Mouse (Mus musculus): ENCODE data around the gene Cpxm2. TPM values are rescaled to one million over a fixed set of nuclear protein-coding genes. Genes with fewer than 3 reads are reported as not detected.

The Cpxm2 gene
- polyA plus RNA-seq, 1 experiment from 2014 or later: 7.7 TPM

- Histone ChIP-seq H3K36me3 (ENCODE audit: insufficient read depth, low read length) (no peaks in the 10 kb centered on the region), H3K27me3 (ENCODE audit: insufficient read depth, low read length) (no peaks in the 10 kb centered on the region), H3K4me1 (replicated peaks; ENCODE audit: insufficient read depth, low read length) (no peaks in the 10 kb centered on the region), H3K4me3 (replicated peaks; ENCODE audit: low read depth, low read length) (no peak overlapping the region), H3K9ac (ENCODE audit: low read depth, low read length) (no peak overlapping the region), H3K4me2 (ENCODE audit: low read length) (no peak overlapping the region), H3K9me3 (replicated peaks; ENCODE audit: low read length) (no peaks in the 10 kb centered on the region), H3K27ac (no peak overlapping the region)
- no peak for DNase-seq (ENCODE audit: low spot score)
- 97% methylated on average over 2 of the region's 2 CpGs for WGBS
- no peak for ATAC-seq (replicated peaks; ENCODE audit: low FRiP score, low read depth)
- no peak for TF ChIP-seq CTCF (IDR thresholded peaks at IDR 0.05; ENCODE audit: low read depth)
These were observed 39.1 kb upstream of the Cpxm2 start for GRCm38 (mm10) chr7:132193606-132194005.

- Histone ChIP-seq H3K9ac (ENCODE audit: low read depth, low read length) (no peak overlapping the region), H3K27ac (no peak overlapping the region), H3K36me3 (ENCODE audit: insufficient read depth, low read length) (no peaks in the 10 kb centered on the region), H3K4me1 (replicated peaks; ENCODE audit: insufficient read depth, low read length) (no peaks in the 10 kb centered on the region), H3K4me3 (replicated peaks; ENCODE audit: low read depth, low read length) (no peak overlapping the region), H3K27me3 (ENCODE audit: insufficient read depth, low read length) (no peaks in the 10 kb centered on the region), H3K4me2 (ENCODE audit: low read length) (no peak overlapping the region), H3K9me3 (replicated peaks; ENCODE audit: low read length) (no peaks in the 10 kb centered on the region)
- DNase-seq (ENCODE audit: low spot score) (no peak), ATAC-seq (replicated peaks; ENCODE audit: low FRiP score, low read depth) (no peak)
- WGBS: 58% methylated on average over 3 of the region's 3 CpGs
- no peak for TF ChIP-seq CTCF (IDR thresholded peaks at IDR 0.05; ENCODE audit: low read depth)
These were observed 32.9 kb upstream of the Cpxm2 start for GRCm38 (mm10) chr7:132187456-132187855.

- Histone ChIP-seq H3K9ac (ENCODE audit: low read depth, low read length) (no peak overlapping the region), H3K4me3 (replicated peaks; ENCODE audit: low read depth, low read length) (no peak overlapping the region), H3K4me2 (ENCODE audit: low read length) (no peak overlapping the region), H3K27ac (no peak overlapping the region), H3K9me3 (replicated peaks; ENCODE audit: low read length) (no peaks in the 10 kb centered on the region), H3K36me3 (ENCODE audit: insufficient read depth, low read length) (no peaks in the 10 kb centered on the region), H3K4me1 (replicated peaks; ENCODE audit: insufficient read depth, low read length) (no peaks in the 10 kb centered on the region), H3K27me3 (ENCODE audit: insufficient read depth, low read length) (no peaks in the 10 kb centered on the region)
- WGBS: 50% methylated on average over 5 of the region's 5 CpGs
- DNase-seq (ENCODE audit: low spot score) (no peak), ATAC-seq (replicated peaks; ENCODE audit: low FRiP score, low read depth) (no peak)
- TF ChIP-seq CTCF (IDR thresholded peaks at IDR 0.05; ENCODE audit: low read depth): no peak
These were observed 29.4 kb upstream of the Cpxm2 start for GRCm38 (mm10) chr7:132183892-132184404.

GRCm38 (mm10) chr7:132181586-132182198 is 27.2 kb upstream of the Cpxm2 start:
- Histone ChIP-seq H3K27ac (no peak overlapping the region), H3K36me3 (ENCODE audit: insufficient read depth, low read length) (no peaks in the 10 kb centered on the region), H3K4me3 (replicated peaks; ENCODE audit: low read depth, low read length) (no peak overlapping the region), H3K9me3 (replicated peaks; ENCODE audit: low read length) (no peaks in the 10 kb centered on the region), H3K4me2 (ENCODE audit: low read length) (no peak overlapping the region), H3K27me3 (ENCODE audit: insufficient read depth, low read length) (no peaks in the 10 kb centered on the region), H3K9ac (ENCODE audit: low read depth, low read length) (no peak overlapping the region), H3K4me1 (replicated peaks; ENCODE audit: insufficient read depth, low read length) (no peaks in the 10 kb centered on the region)
- TF ChIP-seq CTCF (IDR thresholded peaks at IDR 0.05; ENCODE audit: low read depth): no peak
- ATAC-seq (replicated peaks; ENCODE audit: low FRiP score, low read depth) (no peak), DNase-seq (ENCODE audit: low spot score) (no peak)
- 88% methylated on average over 4 of the region's 4 CpGs for WGBS

- 83% methylated on average over 3 of the region's 3 CpGs for WGBS
- no peak overlapping the region for H3K4me3 ChIP-seq (replicated peaks; ENCODE audit: low read depth, low read length)
- no peaks in the 10 kb centered on the region for H3K36me3 ChIP-seq (ENCODE audit: insufficient read depth, low read length)
- no peak for TF ChIP-seq CTCF (IDR thresholded peaks at IDR 0.05; ENCODE audit: low read depth)
- no peak overlapping the region for H3K4me2 ChIP-seq (ENCODE audit: low read length)
- H3K27me3 ChIP-seq (ENCODE audit: insufficient read depth, low read length): no peaks in the 10 kb centered on the region
- no peak overlapping the region for H3K27ac ChIP-seq
- no peak overlapping the region for H3K9ac ChIP-seq (ENCODE audit: low read depth, low read length)
- no peak for ATAC-seq (replicated peaks; ENCODE audit: low FRiP score, low read depth)
- DNase-seq (ENCODE audit: low spot score): no peak
- no peaks in the 10 kb centered on the region for H3K9me3 ChIP-seq (replicated peaks; ENCODE audit: low read length)
- no peaks in the 10 kb centered on the region for H3K4me1 ChIP-seq (replicated peaks; ENCODE audit: insufficient read depth, low read length)
These were observed 26.5 kb upstream of the Cpxm2 start for GRCm38 (mm10) chr7:132181042-132181441.

GRCm38 (mm10) chr7:132179049-132179448 is 24.5 kb upstream of the Cpxm2 start:
- Histone ChIP-seq H3K9me3 (replicated peaks; ENCODE audit: low read length) (no peaks in the 10 kb centered on the region), H3K27ac (no peak overlapping the region), H3K4me1 (replicated peaks; ENCODE audit: insufficient read depth, low read length) (no peaks in the 10 kb centered on the region), H3K4me3 (replicated peaks; ENCODE audit: low read depth, low read length) (no peak overlapping the region), H3K4me2 (ENCODE audit: low read length) (no peak overlapping the region), H3K9ac (ENCODE audit: low read depth, low read length) (no peak overlapping the region), H3K36me3 (ENCODE audit: insufficient read depth, low read length) (no peaks in the 10 kb centered on the region), H3K27me3 (ENCODE audit: insufficient read depth, low read length) (no peaks in the 10 kb centered on the region)
- WGBS: 44% methylated on average over 1 of the region's 1 CpGs
- DNase-seq (ENCODE audit: low spot score) (no peak), ATAC-seq (replicated peaks; ENCODE audit: low FRiP score, low read depth) (no peak)
- no peak for TF ChIP-seq CTCF (IDR thresholded peaks at IDR 0.05; ENCODE audit: low read depth)

- H3K4me2 ChIP-seq (ENCODE audit: low read length): no peak overlapping the region
- no peaks in the 10 kb centered on the region for H3K9me3 ChIP-seq (replicated peaks; ENCODE audit: low read length)
- DNase-seq (ENCODE audit: low spot score): no peak
- no peak overlapping the region for H3K9ac ChIP-seq (ENCODE audit: low read depth, low read length)
- H3K27me3 ChIP-seq (ENCODE audit: insufficient read depth, low read length): no peaks in the 10 kb centered on the region
- no peak for ATAC-seq (replicated peaks; ENCODE audit: low FRiP score, low read depth)
- no peak overlapping the region for H3K27ac ChIP-seq
- no peak for TF ChIP-seq CTCF (IDR thresholded peaks at IDR 0.05; ENCODE audit: low read depth)
- no peaks in the 10 kb centered on the region for H3K4me1 ChIP-seq (replicated peaks; ENCODE audit: insufficient read depth, low read length)
- no peaks in the 10 kb centered on the region for H3K36me3 ChIP-seq (ENCODE audit: insufficient read depth, low read length)
- H3K4me3 ChIP-seq (replicated peaks; ENCODE audit: low read depth, low read length): no peak overlapping the region
- WGBS: 83% methylated on average over 5 of the region's 5 CpGs
These were observed 20.2 kb upstream of the Cpxm2 start for GRCm38 (mm10) chr7:132174787-132175186.
